Mouse (Mus musculus) thymus, postnatal 10 days (tissue): Measurements from ENCODE around the gene Maml3.

Source experiments
- DNase-seq, 2 experiments: peaks; one replicate each; pipeline ENCODE4 v3.0.0; 2021; ENCODE audit warnings: low spot score in 2 of 2

The Maml3 gene

GRCm38 (mm10) chr3:51875629-51876028 lies 229.2 kb downstream of the Maml3 start:
- DNase-seq: no peak

- DNase-seq: no peak
Measured at GRCm38 (mm10) chr3:51874252-51874651, 230.6 kb downstream of the Maml3 start.

DNA sequence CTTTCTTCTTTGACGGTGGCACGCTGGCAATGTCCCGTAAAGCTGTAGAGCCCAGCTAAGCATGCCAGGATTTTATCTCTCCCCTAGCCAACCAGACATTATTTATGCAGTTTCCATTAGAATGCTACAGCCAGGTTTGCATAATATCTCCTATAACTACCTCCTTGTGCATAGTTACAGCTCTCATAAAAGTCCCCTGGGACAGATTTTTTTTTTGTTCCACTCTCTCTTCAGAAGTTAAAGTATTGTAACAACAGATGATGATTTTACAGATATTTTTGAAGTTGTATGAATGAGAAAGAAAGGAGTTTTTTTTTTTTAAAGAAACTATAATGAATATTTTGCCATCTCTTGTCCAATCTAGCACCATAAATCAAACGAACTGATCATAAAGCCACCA lies 232.1 kb downstream of the Maml3 start:
- no peak for DNase-seq

DNA sequence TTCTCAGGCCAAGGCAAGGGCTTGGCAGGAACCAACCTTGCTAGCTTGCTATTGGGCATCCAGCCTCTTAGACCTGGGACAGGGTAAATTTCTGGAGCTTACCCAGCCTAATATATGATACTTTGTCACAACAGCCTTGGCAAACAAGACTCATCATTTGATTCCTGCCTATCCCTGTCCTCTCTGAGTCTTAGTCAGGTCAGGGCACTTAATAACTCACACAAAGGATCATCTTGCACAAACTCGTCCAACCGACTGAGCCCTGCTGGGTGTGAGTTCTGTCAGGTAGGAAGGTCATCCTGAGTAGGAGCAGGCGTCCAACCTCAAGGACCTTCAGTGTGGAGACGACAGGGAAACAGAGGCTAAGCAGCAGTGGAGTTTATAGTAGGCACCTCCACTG lies 233.5 kb downstream of the Maml3 start:
- DNase-seq: no peak

GRCm38 (mm10) chr3:51869980-51870379 lies 234.9 kb downstream of the Maml3 start:
- DNase-seq: no peak

DNA sequence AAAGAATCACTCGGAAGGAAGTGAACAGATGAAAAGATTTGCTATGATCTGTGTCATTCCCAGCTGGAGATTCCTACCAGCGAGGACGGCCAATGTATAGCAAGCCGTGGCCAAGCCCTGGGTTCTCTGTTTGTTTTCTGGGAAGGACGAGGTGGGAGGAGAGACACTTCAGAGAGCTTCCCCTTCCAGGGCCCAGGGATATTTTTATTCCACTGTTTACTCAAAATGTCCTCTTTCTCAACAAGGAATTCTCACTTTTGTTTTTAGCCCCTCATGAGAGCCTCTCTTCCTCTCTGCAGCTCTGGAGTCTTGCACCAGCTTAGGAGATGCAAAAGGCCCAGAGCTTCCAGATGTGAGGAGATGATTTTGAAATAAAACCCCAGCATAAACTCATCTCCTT lies 236.0 kb downstream of the Maml3 start:
- DNase-seq: no peak

GRCm38 (mm10) chr3:51866446-51866845 lies 238.4 kb downstream of the Maml3 start:
- no peak for DNase-seq

DNA sequence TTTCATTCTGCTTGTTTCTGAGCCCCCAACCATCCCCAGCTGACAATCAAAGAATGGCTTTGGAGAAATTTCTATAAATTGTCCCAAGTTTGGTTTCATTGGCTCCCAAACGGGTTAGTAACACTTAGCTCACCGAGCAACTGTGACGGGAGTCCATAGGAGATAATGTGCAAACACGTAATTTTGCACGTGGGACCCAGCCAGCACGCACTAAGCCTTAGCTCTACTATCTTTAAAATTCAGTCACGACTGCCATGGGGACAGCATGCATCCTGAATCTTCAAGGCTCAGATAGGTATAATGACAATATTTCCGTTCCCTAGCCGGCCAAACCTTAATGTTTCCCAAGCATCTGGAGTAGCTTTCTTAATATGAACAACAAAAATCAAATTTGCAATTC lies 243.2 kb downstream of the Maml3 start:
- DNase-seq: no peak

- no peak for DNase-seq
Measured at GRCm38 (mm10) chr3:51860458-51860857, 244.4 kb downstream of the Maml3 start.

DNA sequence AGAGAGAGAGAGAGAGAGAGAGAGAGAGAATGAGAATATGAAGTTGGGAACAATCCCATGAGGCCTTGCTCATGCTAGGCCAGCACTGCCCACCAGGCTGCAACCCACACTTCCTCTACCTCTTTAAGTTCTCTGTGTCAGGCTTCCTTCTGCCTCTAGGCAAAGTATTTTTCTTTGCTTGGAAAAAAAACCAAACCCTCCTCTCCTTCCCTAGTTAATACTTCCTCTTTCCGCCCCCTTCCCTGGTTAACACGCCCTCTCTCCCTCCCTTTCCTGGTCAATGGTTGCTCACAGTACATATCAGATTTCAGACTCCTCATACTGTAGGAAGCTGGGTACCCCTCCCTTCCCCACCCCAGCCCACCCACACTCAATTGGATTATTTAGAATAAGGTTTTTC lies 245.7 kb downstream of the Maml3 start:
- DNase-seq: no peak

DNA sequence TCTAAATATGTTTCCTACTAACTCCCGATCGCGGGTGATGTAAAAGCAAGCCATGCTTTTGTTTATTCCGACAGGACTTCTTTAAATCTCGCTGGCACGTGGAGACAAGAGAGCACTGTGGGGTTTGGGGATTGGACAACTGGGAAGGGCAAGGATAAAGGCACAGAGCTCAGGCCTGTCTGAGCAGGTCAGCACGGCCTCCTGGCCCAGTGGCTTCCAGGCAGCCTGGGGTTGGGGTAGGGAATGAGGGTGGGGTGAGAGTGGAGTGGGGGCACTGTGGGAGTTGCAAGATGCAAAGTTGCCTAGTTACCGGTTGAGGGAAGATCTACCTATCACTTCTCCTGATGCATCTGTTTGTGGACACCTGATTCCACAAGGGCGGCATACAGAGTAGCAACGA lies 250.7 kb downstream of the Maml3 start:
- no peak for DNase-seq

DNA sequence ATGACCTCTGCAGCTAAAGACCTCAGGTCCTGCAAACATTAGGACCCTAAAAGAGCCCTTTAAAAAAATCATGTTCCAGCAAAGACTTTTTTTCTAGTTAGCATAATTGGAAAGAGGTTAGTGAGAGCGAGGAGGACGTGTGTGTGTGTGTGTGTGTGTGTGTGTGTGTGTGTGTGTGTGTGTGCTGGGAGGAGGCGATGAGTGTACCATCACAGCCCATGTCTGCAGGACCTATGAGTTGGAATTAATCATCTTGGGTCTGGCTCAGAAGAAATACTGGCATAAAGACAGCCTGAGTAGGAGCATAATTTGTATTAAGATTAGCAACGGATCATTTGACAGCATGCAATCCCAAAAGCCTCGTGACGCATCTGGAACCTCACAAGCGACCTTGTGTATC lies 251.3 kb downstream of the Maml3 start:
- no peak for DNase-seq

DNA sequence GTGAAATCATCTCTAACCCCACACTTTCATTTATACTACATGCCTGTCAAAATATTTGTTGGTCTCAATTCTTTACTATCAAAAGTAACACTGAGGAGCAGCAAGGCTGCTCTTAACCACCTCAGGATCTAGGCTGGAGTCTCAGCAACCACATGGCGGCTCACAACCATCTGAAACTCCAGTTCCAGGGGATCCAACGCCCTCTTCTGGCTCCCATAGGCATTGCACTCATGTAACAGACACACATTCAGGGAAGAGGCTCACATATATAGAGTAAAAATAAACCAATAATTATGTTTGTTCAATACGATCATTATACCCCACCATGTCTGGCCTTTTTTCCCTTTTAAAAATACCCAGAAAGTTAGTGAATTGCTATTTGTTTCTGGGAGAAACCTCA lies 252.2 kb downstream of the Maml3 start:
- no peak for DNase-seq

- DNase-seq: no peak
Measured at GRCm38 (mm10) chr3:51851596-51851995, 253.3 kb downstream of the Maml3 start.

DNA sequence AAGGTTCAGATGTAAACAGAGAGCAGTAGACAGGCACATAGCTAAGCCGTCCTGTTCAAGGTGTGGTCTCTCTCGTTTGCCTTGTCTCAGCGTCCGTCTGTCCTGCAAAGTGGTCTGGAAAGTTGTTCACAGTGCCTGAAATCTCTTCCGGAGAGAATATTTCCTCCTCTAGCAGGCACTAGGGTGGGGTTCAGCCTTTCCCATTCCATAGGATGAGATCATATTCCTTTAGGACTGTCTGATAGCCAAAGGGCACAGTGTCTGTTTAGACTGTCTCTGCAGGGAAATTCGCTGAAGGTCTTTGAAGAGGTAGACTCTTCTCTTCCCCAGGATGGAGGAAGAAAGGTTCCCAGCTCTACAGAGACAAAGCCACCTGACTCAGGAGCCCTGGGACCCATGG lies 255.4 kb downstream of the Maml3 start:
- DNase-seq: no peak

- DNase-seq: peak in 1 of 2 experiments; percentile 14
Measured at GRCm38 (mm10) chr3:51847262-51847661, 257.6 kb downstream of the Maml3 start.

- DNase-seq: no peak
Measured at GRCm38 (mm10) chr3:51844255-51844654, 260.6 kb downstream of the Maml3 start.

- no peak for DNase-seq
Measured at GRCm38 (mm10) chr3:51842140-51842539, 262.7 kb downstream of the Maml3 start.

GRCm38 (mm10) chr3:51841598-51841997 lies 263.3 kb downstream of the Maml3 start:
- no peak for DNase-seq

- DNase-seq: no peak
Measured at GRCm38 (mm10) chr3:51841177-51841576, 263.7 kb downstream of the Maml3 start.

GRCm38 (mm10) chr3:51840095-51840805 lies 264.6 kb downstream of the Maml3 start:
- DNase-seq: no peak

DNA sequence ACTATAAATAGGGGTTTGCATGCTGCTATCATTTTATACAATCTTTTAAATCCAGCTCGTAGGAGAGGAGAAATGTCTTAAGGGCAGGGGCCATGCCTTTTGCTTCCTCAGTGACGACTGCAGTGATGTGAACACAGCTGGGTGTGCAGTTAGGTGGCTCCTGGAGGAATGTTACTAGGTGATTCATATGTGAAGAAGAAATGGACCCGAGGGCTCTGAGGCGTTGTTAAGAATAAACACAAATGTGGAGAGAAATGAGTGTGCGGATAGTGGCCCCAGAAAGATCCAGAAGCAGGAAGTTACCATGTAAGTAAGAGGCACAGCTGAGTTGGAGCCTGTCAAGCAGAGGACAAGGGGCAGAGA lies 265.5 kb downstream of the Maml3 start:
- no peak for DNase-seq

DNA sequence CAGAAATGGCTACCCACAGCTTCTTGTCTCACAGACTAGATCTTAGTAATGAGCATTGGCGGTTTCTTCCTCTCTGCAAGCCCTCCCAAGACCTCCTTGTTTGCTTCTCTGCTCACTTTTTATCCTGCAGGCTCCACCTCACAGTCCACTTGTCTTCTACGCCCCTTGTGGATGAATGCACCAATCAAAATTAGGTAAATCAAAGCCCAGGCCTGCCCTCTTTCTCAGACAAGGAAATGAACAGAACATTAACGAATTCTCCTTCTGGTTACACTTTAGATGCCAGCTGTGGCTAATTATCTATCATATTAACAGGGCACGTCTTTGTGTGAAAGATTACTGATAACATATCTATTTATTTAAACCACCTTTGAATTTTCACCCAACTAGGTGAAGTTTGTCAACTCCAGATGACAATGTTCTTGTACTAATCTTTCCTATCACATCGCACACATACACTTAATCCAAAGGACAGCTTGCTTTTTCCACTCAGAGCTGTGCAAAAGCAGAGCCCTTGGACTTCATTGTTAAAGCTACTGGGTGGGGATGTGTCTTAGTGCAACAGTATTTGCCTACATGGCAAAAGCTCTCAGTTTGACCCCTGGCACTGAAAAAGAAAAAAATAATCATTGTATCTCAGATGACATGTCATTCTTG lies 266.1 kb downstream of the Maml3 start:
- DNase-seq: no peak

DNA sequence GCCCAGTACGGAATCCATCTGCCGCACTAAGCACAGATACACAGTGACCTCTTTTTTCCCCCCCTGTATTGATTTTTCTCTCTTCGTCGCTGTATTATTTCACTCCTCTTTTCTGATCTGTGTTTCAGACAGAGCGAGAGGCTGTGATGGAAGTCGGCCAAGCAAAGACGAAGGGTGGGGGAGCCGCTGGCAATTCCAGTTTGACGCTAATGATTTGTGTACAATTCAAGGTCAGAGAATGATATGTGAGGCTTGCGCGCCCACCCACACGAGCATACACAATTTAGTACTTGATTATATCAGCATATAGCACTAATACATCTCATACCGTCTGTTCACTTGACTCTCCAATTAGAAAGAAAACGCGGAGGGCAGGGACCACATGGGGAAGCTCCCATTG lies 271.9 kb downstream of the Maml3 start:
- no peak for DNase-seq
